Mouse (Mus musculus): ENCODE results near the gene Gm17332. TPM values are rescaled to one million over a fixed set of nuclear protein-coding genes. Genes with fewer than 3 reads are reported as not detected.

Gm17332 gene
- not detected in 2 replicates for polyA plus RNA-seq (2015; fragmentation: Nextera tagmentation; extraction: Ambion mirVana)

GRCm38 (mm10) chr11:31182362-31182761 lies at the start of gene Gm17332:
Gene Gm17332 (minus strand): TSS chr11:31182462.

Other genes starting within 250 kb of the Gm17332 start
- gene Erlec1, start 228.1 kb downstream of the Gm17332 start, polyA plus RNA-seq (2015; fragmentation: Nextera tagmentation; extraction: Ambion mirVana) = 9.9 and 11.0 TPM in 2 replicates
- 7.0 and 7.9 TPM in 2 replicates for gene Chac2, start 196.1 kb downstream of the Gm17332 start, polyA plus RNA-seq (2015; fragmentation: Nextera tagmentation; extraction: Ambion mirVana)
- gene Stc2, start 187.6 kb upstream of the Gm17332 start, polyA plus RNA-seq (2015; fragmentation: Nextera tagmentation; extraction: Ambion mirVana) = 3.5 and 3.8 TPM in 2 replicates